Mouse (Mus musculus) regulatory T cell (primary cell): Measurements from ENCODE around the gene Gnaz.

Experiments
- in situ Hi-C: fragments of 300-600 bp; cut with MboI, MseI; formaldehyde crosslinking; loops from one replicate; pipeline ENCODE4 v1.15.1; 2025; ENCODE audit warnings: high pct_unique_total_duplicates

The Gnaz gene

GRCm38 (mm10) chr10:74967651-74968267, 782 bp downstream of the Gnaz start:
- in situ Hi-C loops = no loop called here

- in situ Hi-C loops = no loop called here
Measured at GRCm38 (mm10) chr10:74969266-74969665, 2.3 kb downstream of the Gnaz start.

- in situ Hi-C loops = no loop called here
Measured at GRCm38 (mm10) chr10:74973026-74973425, 6.0 kb downstream of the Gnaz start.

GRCm38 (mm10) chr10:74975626-74976025, 8.6 kb downstream of the Gnaz start:
- in situ Hi-C loops = no loop called here

GRCm38 (mm10) chr10:74976429-74976828, 9.5 kb downstream of the Gnaz start:
- in situ Hi-C loops = no loop called here

GRCm38 (mm10) chr10:74978056-74978455, 11.1 kb downstream of the Gnaz start:
- in situ Hi-C loops = no loop called here

GRCm38 (mm10) chr10:74981159-74981558, 14.2 kb downstream of the Gnaz start:
- in situ Hi-C loops = no loop called here

- in situ Hi-C loops = no loop called here
Measured at GRCm38 (mm10) chr10:74983176-74983575, 16.2 kb downstream of the Gnaz start.

GRCm38 (mm10) chr10:74987698-74988470, 20.9 kb downstream of the Gnaz start:
- in situ Hi-C loops = no loop called here

GRCm38 (mm10) chr10:74989814-74990213, 22.8 kb downstream of the Gnaz start:
- in situ Hi-C loops = no loop called here

- in situ Hi-C loops = no loop called here
Measured at GRCm38 (mm10) chr10:74990584-74991322, 23.8 kb downstream of the Gnaz start.

GRCm38 (mm10) chr10:74994863-74995262, 27.9 kb downstream of the Gnaz start:
- in situ Hi-C loops = no loop called here

- in situ Hi-C loops = no loop called here
Measured at GRCm38 (mm10) chr10:74995377-74995776, 28.4 kb downstream of the Gnaz start.

- in situ Hi-C loops = no loop called here
Measured at GRCm38 (mm10) chr10:75001391-75001790, 34.4 kb downstream of the Gnaz start.

GRCm38 (mm10) chr10:75004067-75004466, 37.1 kb downstream of the Gnaz start:
- in situ Hi-C loops = no loop called here

GRCm38 (mm10) chr10:75006889-75007662, 40.1 kb downstream of the Gnaz start:
- in situ Hi-C loops = loop anchor here (5.0 kb wide), 1 partner anchor 65 kb away; no protein-coding TSS in a partner anchor

- in situ Hi-C loops = no loop called here
Measured at GRCm38 (mm10) chr10:75010704-75011103, 43.7 kb downstream of the Gnaz start.

- in situ Hi-C loops = no loop called here
Measured at GRCm38 (mm10) chr10:75015465-75015864, 48.5 kb downstream of the Gnaz start.

GRCm38 (mm10) chr10:75016481-75016880, 49.5 kb downstream of the Gnaz start:
- in situ Hi-C loops = no loop called here

GRCm38 (mm10) chr10:75020271-75020670, 53.3 kb downstream of the Gnaz start:
- in situ Hi-C loops = no loop called here

GRCm38 (mm10) chr10:75021138-75021537, 54.2 kb downstream of the Gnaz start:
- in situ Hi-C loops = no loop called here

- in situ Hi-C loops = no loop called here
Measured at GRCm38 (mm10) chr10:75026491-75026890, 59.5 kb downstream of the Gnaz start.
